Mouse (Mus musculus): ENCODE measurements around the gene Khnyn. TPM values are rescaled to one million over a fixed set of nuclear protein-coding genes. Genes with fewer than 3 reads are reported as not detected.
A peak's percentile ranks its signal among the peaks of the same experiment; 100 is the strongest.

Gene Khnyn
- polyA plus RNA-seq, 1 experiment = 13.7 TPM

GRCm38 (mm10) chr14:55926847-55927246 is 42.1 kb downstream of the Khnyn start:
- TF ChIP-seq CTCF (IDR thresholded peaks at IDR 0.05; ENCODE audit: borderline replicate concordance, extremely low read depth, insufficient read depth, insufficient read length) = no peak
- TF ChIP-seq POLR2A (IDR thresholded peaks at IDR 0.05; ENCODE audit: borderline replicate concordance, extremely low read depth, insufficient read depth, insufficient read length, poor library complexity, severe bottlenecking) = no peak
- no peak for DNase-seq (ENCODE audit: low read depth)

- TF ChIP-seq CTCF (IDR thresholded peaks at IDR 0.05; ENCODE audit: borderline replicate concordance, extremely low read depth, insufficient read depth, insufficient read length) (no peak), POLR2A (IDR thresholded peaks at IDR 0.05; ENCODE audit: borderline replicate concordance, extremely low read depth, insufficient read depth, insufficient read length, poor library complexity, severe bottlenecking) (no peak)
- DNase-seq (ENCODE audit: low read depth) = no peak
These were observed 44.7 kb downstream of the Khnyn start for GRCm38 (mm10) chr14:55929263-55929997.

- no peak for TF ChIP-seq CTCF (IDR thresholded peaks at IDR 0.05; ENCODE audit: borderline replicate concordance, extremely low read depth, insufficient read depth, insufficient read length)
- no peak for TF ChIP-seq POLR2A (IDR thresholded peaks at IDR 0.05; ENCODE audit: borderline replicate concordance, extremely low read depth, insufficient read depth, insufficient read length, poor library complexity, severe bottlenecking)
- DNase-seq (ENCODE audit: low read depth) = peak; percentile 26
These were observed 48.8 kb downstream of the Khnyn start for GRCm38 (mm10) chr14:55933586-55933985.

- TF ChIP-seq POLR2A (IDR thresholded peaks at IDR 0.05; ENCODE audit: borderline replicate concordance, extremely low read depth, insufficient read depth, insufficient read length, poor library complexity, severe bottlenecking) (no peak), CTCF (IDR thresholded peaks at IDR 0.05; ENCODE audit: borderline replicate concordance, extremely low read depth, insufficient read depth, insufficient read length) (peak; percentile 28; the same call in 1 of the 2 replicates)
- peak; percentile 10 for DNase-seq (ENCODE audit: low read depth)
These were observed 55.5 kb downstream of the Khnyn start for GRCm38 (mm10) chr14:55940070-55940800.

GRCm38 (mm10) chr14:55943601-55944000 is 58.9 kb downstream of the Khnyn start:
- TF ChIP-seq POLR2A (IDR thresholded peaks at IDR 0.05; ENCODE audit: borderline replicate concordance, extremely low read depth, insufficient read depth, insufficient read length, poor library complexity, severe bottlenecking) (no peak), CTCF (IDR thresholded peaks at IDR 0.05; ENCODE audit: borderline replicate concordance, extremely low read depth, insufficient read depth, insufficient read length) (no peak)
- no peak for DNase-seq (ENCODE audit: low read depth)

- no peak for DNase-seq (ENCODE audit: low read depth)
- TF ChIP-seq POLR2A (IDR thresholded peaks at IDR 0.05; ENCODE audit: borderline replicate concordance, extremely low read depth, insufficient read depth, insufficient read length, poor library complexity, severe bottlenecking) = no peak
- TF ChIP-seq CTCF (IDR thresholded peaks at IDR 0.05; ENCODE audit: borderline replicate concordance, extremely low read depth, insufficient read depth, insufficient read length) = no peak
These were observed 59.8 kb downstream of the Khnyn start, which contains the start of gene Cma1 for GRCm38 (mm10) chr14:55944575-55944974. Gene Cma1 (minus strand): TSS chr14:55944675.

- DNase-seq (ENCODE audit: low read depth) = no peak
These were observed 61.7 kb downstream of the Khnyn start for GRCm38 (mm10) chr14:55946269-55946969.

More at GRCm38 (mm10) chr14:55946269-55946969, 61.7 kb downstream of the Khnyn start:
- TF ChIP-seq POLR2A (IDR thresholded peaks at IDR 0.05; ENCODE audit: borderline replicate concordance, extremely low read depth, insufficient read depth, insufficient read length, poor library complexity, severe bottlenecking) = no peak
- TF ChIP-seq CTCF (IDR thresholded peaks at IDR 0.05; ENCODE audit: borderline replicate concordance, extremely low read depth, insufficient read depth, insufficient read length) = no peak

Other genes starting within 250 kb of the Khnyn start
- gene Ipo4, start 249.0 kb upstream of the Khnyn start, polyA plus RNA-seq (2012; rRNA removed) = 182 and 184 TPM in 2 replicates
- gene Gm49378, start 247.1 kb upstream of the Khnyn start, polyA plus RNA-seq (2012; rRNA removed) = 8.4 and 8.8 TPM in 2 replicates
- 44.9 and 45.8 TPM in 2 replicates for gene Tm9sf1, start 241.1 kb upstream of the Khnyn start, polyA plus RNA-seq (2012; rRNA removed)
- gene Tssk4, start 234.8 kb upstream of the Khnyn start, polyA plus RNA-seq (2012; rRNA removed) = 1.2 and 1.8 TPM in 2 replicates
- 45.8 and 51.0 TPM in 2 replicates for gene Mdp1, start 224.4 kb upstream of the Khnyn start, polyA plus RNA-seq (2012; rRNA removed)
- gene Gmpr2, start 213.0 kb upstream of the Khnyn start, polyA plus RNA-seq (2012; rRNA removed) = 32.8 and 41.3 TPM in 2 replicates
- 351 and 412 TPM in 2 replicates for gene Nedd8, start 212.8 kb upstream of the Khnyn start, polyA plus RNA-seq (2012; rRNA removed)
- gene Tinf2, start 203.1 kb upstream of the Khnyn start, polyA plus RNA-seq (2012; rRNA removed) = 23.2 and 31.9 TPM in 2 replicates
- 0.96 and 1.2 TPM in 2 replicates for gene Tgm1, start 171.0 kb upstream of the Khnyn start, polyA plus RNA-seq (2012; rRNA removed)
- gene Rabggta, start 162.7 kb upstream of the Khnyn start, polyA plus RNA-seq (2012; rRNA removed) = 64.9 and 72.8 TPM in 2 replicates
- gene Dhrs1, start 139.3 kb upstream of the Khnyn start, polyA plus RNA-seq (2012; rRNA removed) = 67.1 and 88.2 TPM in 2 replicates
- 24.6 and 27.9 TPM in 2 replicates for gene Nop9, start 139.3 kb upstream of the Khnyn start, polyA plus RNA-seq (2012; rRNA removed)
- gene Cideb, start 126.5 kb upstream of the Khnyn start, polyA plus RNA-seq (2012; rRNA removed) = 0.60 and 0.76 TPM in 2 replicates
- gene Ltb4r2, start 123.5 kb upstream of the Khnyn start, polyA plus RNA-seq (2012; rRNA removed) = 0.29 and 0.38 TPM in 2 replicates
- 0.45 and 0.71 TPM in 2 replicates for gene Ltb4r1, start 119.0 kb upstream of the Khnyn start, polyA plus RNA-seq (2012; rRNA removed)
- 3.5 and 7.8 TPM in 2 replicates for gene Adcy4, start 100.9 kb upstream of the Khnyn start, polyA plus RNA-seq (2012; rRNA removed)
- 2.5 and 2.6 TPM in 2 replicates for gene Ripk3, start 96.1 kb upstream of the Khnyn start, polyA plus RNA-seq (2012; rRNA removed)
- 22.3 and 26.2 TPM in 2 replicates for gene Nfatc4, start 61.8 kb upstream of the Khnyn start, polyA plus RNA-seq (2012; rRNA removed)
- 14.1 and 24.1 TPM in 2 replicates for gene Nynrin, start 30.9 kb upstream of the Khnyn start, polyA plus RNA-seq (2012; rRNA removed)
- 0.43 and 0.51 TPM in 2 replicates for gene Cbln3, start 555 bp upstream of the Khnyn start, polyA plus RNA-seq (2012; rRNA removed)
- gene Sdr39u1, start 15.3 kb downstream of the Khnyn start, polyA plus RNA-seq (2012; rRNA removed) = 97.6 and 120 TPM in 2 replicates
- 1.9 and 5.3 TPM in 2 replicates for gene Cma1, start 59.7 kb downstream of the Khnyn start, polyA plus RNA-seq (2012; rRNA removed)
- not detected in 2 replicates for gene Cma2, start 66.0 kb downstream of the Khnyn start, polyA plus RNA-seq (2012; rRNA removed)
- gene Mcpt1, start 133.0 kb downstream of the Khnyn start, polyA plus RNA-seq (2012; rRNA removed) = 0.06 and 0.08 TPM in 2 replicates
- not detected in 2 replicates for gene Mcpt9, start 145.5 kb downstream of the Khnyn start, polyA plus RNA-seq (2012; rRNA removed)
- not detected in 2 replicates for gene Mcpt2, start 157.1 kb downstream of the Khnyn start, polyA plus RNA-seq (2012; rRNA removed)
- 0.18 and 0.22 TPM in 2 replicates for gene Mcpt4, start 177.4 kb downstream of the Khnyn start, polyA plus RNA-seq (2012; rRNA removed)
- 0.08 TPM in 1 of 2 replicates, not detected in the other for gene Mcpt8, start 200.3 kb downstream of the Khnyn start, polyA plus RNA-seq (2012; rRNA removed)
- 0.08 and 0.25 TPM in 2 replicates for gene Ctsg, start 217.6 kb downstream of the Khnyn start, polyA plus RNA-seq (2012; rRNA removed)
- gene Gzme, start 235.7 kb downstream of the Khnyn start, polyA plus RNA-seq (2012; rRNA removed) = 0.10 TPM in 1 of 2 replicates, not detected in the other
- not detected in 2 replicates for gene Gzmd, start 247.7 kb downstream of the Khnyn start, polyA plus RNA-seq (2012; rRNA removed)